ENCODE assay signal across 26 mouse cellular contexts in genomic region chr16:42792571-42792970, GRCm38 (mm10).
DNase-seq lines count a peak whose midpoint lies in the region; ATAC-seq and TF ChIP-seq lines count a peak whose summit lies in the region.
"Had no signal": no experiment of that assay in that cellular context is flagged by ENCODE, and none has a peak within 500 bp of the region (broad histone marks: within the 10 kb centered on the region; RNA-seq: fewer than 3 reads in every experiment).

No protein-coding gene starts in this region.

- no peak overlapping the region for H3K9ac ChIP-seq in hindbrain, postnatal 0 days (replicated peaks; ENCODE audit: low read length)
- H3K9ac ChIP-seq in hindbrain, embryonic 12.5 days: no peak overlapping the region
- H3K9ac ChIP-seq: embryonic facial prominence, embryonic 12.5 days; forebrain, embryonic 12.5 days; limb, embryonic 13.5 days; liver, embryonic 13.5 days; lung, embryonic 14.5 days; neural tube, embryonic 12.5 days had no signal

- no peak for ATAC-seq in hindbrain, postnatal 0 days
- no peak for ATAC-seq in hindbrain, embryonic 12.5 days (ENCODE audit: low FRiP score)
- ATAC-seq: hindbrain, embryonic 16.5 days; intestine, embryonic 16.5 days had no signal

- TF ChIP-seq POLR2A in brain, embryonic 14.5 days (IDR thresholded peaks at IDR 0.05; ENCODE audit: borderline replicate concordance, extremely low read depth, insufficient read depth, insufficient read length, poor library complexity, severe bottlenecking): no peak

- TF ChIP-seq CTCF in hindbrain, postnatal 0 days (IDR thresholded peaks at IDR 0.05; ENCODE audit: low read depth): no peak
- TF ChIP-seq CTCF in brain, embryonic 14.5 days (IDR thresholded peaks at IDR 0.05; ENCODE audit: borderline replicate concordance, extremely low read depth, insufficient read depth, insufficient read length): no peak

- DNase-seq in hindbrain, postnatal 0 days (ENCODE audit: low spot score): peak; percentile 68
- peak; percentile 55 for DNase-seq in brain, embryonic 14.5 days (ENCODE audit: low read depth)
- DNase-seq in cerebellum, adult 18-20 months: peak; percentile 71 to 82
- DNase-seq in cerebellum, postnatal 14 days: peak; percentile 66 to 81
- DNase-seq in right cerebral cortex, postnatal 36 days (ENCODE audit: low spot score in 2 of 2): no peak
- DNase-seq in heart, adult 8-10 months (ENCODE audit: low spot score): no peak
- DNase-seq: adrenal gland, postnatal 25 days; gastrocnemius, postnatal 10 days; kidney, adult 9 months; kidney, postnatal 4 days; liver, embryonic 13.5 days; lung, embryonic 14.5 days; midbrain, embryonic 14.5 days; right cerebral cortex, postnatal 14 days; spleen, adult 18-20 months; thymus, postnatal 25 days had no signal

- H3K4me2 ChIP-seq in hindbrain, postnatal 0 days (ENCODE audit: low read depth, low read length): no peak overlapping the region
- H3K4me2 ChIP-seq in hindbrain, embryonic 12.5 days (replicated peaks): no peak overlapping the region
- H3K4me2 ChIP-seq: embryonic facial prominence, embryonic 12.5 days; forebrain, embryonic 12.5 days; heart, embryonic 11.5 days; limb, embryonic 13.5 days; liver, embryonic 13.5 days; lung, embryonic 14.5 days; neural tube, embryonic 12.5 days had no signal

- H3K4me1 ChIP-seq in hindbrain, postnatal 0 days (ENCODE audit: insufficient read depth, low read length): no peaks in the 10 kb centered on the region
- H3K4me1 ChIP-seq in hindbrain, embryonic 12.5 days: no peaks in the 10 kb centered on the region
- H3K4me1 ChIP-seq: embryonic facial prominence, embryonic 12.5 days; forebrain, embryonic 12.5 days; limb, embryonic 13.5 days; liver, embryonic 13.5 days; megakaryocyte, embryonic 14.5 days; neural tube, embryonic 12.5 days had no signal

- no peaks in the 10 kb centered on the region for H3K9me3 ChIP-seq in hindbrain, postnatal 0 days (ENCODE audit: low read length)
- no peaks in the 10 kb centered on the region for H3K9me3 ChIP-seq in hindbrain, embryonic 12.5 days (replicated peaks)
- H3K9me3 ChIP-seq: embryonic facial prominence, embryonic 12.5 days; forebrain, embryonic 12.5 days; limb, embryonic 13.5 days; liver, embryonic 13.5 days; megakaryocyte, embryonic 14.5 days; neural tube, embryonic 12.5 days had no signal

- H3K27me3 ChIP-seq in hindbrain, postnatal 0 days (ENCODE audit: insufficient read depth, low read length): no peaks in the 10 kb centered on the region
- H3K27me3 ChIP-seq in hindbrain, embryonic 12.5 days: no peaks in the 10 kb centered on the region
- H3K27me3 ChIP-seq: embryonic facial prominence, embryonic 12.5 days; forebrain, embryonic 12.5 days; limb, embryonic 13.5 days; liver, embryonic 13.5 days; megakaryocyte, embryonic 14.5 days; neural tube, embryonic 12.5 days had no signal

- H3K36me3 ChIP-seq in hindbrain, postnatal 0 days (ENCODE audit: insufficient read depth, low read length): no peaks in the 10 kb centered on the region
- no peaks in the 10 kb centered on the region for H3K36me3 ChIP-seq in hindbrain, embryonic 12.5 days
- H3K36me3 ChIP-seq: embryonic facial prominence, embryonic 12.5 days; forebrain, embryonic 12.5 days; limb, embryonic 13.5 days; liver, embryonic 13.5 days; neural tube, embryonic 12.5 days had no signal

- H3K4me3 ChIP-seq in hindbrain, postnatal 0 days (ENCODE audit: low read length): no peak overlapping the region
- no peak overlapping the region for H3K4me3 ChIP-seq in hindbrain, embryonic 12.5 days
- H3K4me3 ChIP-seq: embryonic facial prominence, embryonic 12.5 days; erythroblast, embryonic 14.5 days; forebrain, embryonic 12.5 days; limb, embryonic 13.5 days; liver, embryonic 13.5 days; megakaryocyte, embryonic 14.5 days; neural tube, embryonic 12.5 days had no signal

- H3K27ac ChIP-seq in hindbrain, postnatal 0 days: no peak overlapping the region
- H3K27ac ChIP-seq in hindbrain, embryonic 12.5 days: no peak overlapping the region
- H3K27ac ChIP-seq: embryonic facial prominence, embryonic 12.5 days; forebrain, embryonic 12.5 days; limb, embryonic 13.5 days; liver, embryonic 13.5 days; neural tube, embryonic 12.5 days had no signal

- 55% methylated on average over 2 of the region's 2 CpGs for WGBS in hindbrain, postnatal 0 days
- 87% methylated on average over 2 of the region's 2 CpGs for WGBS in hindbrain, embryonic 12.5 days

Comparison
In these comparisons a context has a peak if more than half of its experiments do, and no peak if none do; other contexts are left out.
1. DNase-seq: peak in hindbrain, postnatal 0 days (single experiment), brain, embryonic 14.5 days (single experiment), cerebellum, adult 18-20 months (2 of 2) and cerebellum, postnatal 14 days (2 of 2); none in right cerebral cortex, postnatal 36 days (0 of 2) and heart, adult 8-10 months (single experiment).